Mouse (Mus musculus) cerebellum, adult 2 months (tissue): ENCODE results near the gene Uri1. TPM values are rescaled to one million over a fixed set of nuclear protein-coding genes. Genes with fewer than 3 reads are reported as not detected.

Experiments used
- DNase-seq, 2 experiments: peaks; one replicate each; pipeline ENCODE4 v3.0.0; 2021
- H3K27ac ChIP-seq: fragments of 200-500 bp; 2 replicates; pipeline ENCODE4 v1.5.1; 2012; ENCODE audit warnings: low read length, control low read depth, inconsistent platforms; ENCODE audit not compliant: insufficient read depth
- H3K27me3 ChIP-seq: fragments of 200-500 bp; 2 replicates; pipeline ENCODE4 v1.6.1; 2012; ENCODE audit warnings: inconsistent platforms, mild to moderate bottlenecking, low read length, moderate library complexity; ENCODE audit not compliant: control insufficient read depth, insufficient read depth
- H3K4me1 ChIP-seq: fragments of 200-500 bp; 2 replicates; pipeline ENCODE4 v1.6.1; 2011; ENCODE audit warnings: low read length; ENCODE audit not compliant: control insufficient read depth, insufficient read depth
- H3K4me3 ChIP-seq: fragments of 200-500 bp; replicated peaks from 2 replicates; pipeline ENCODE3; 2011; ENCODE audit warnings: mild to moderate bottlenecking, low read depth, low read length, control low read depth; ENCODE audit not compliant: insufficient read depth
- CTCF ChIP-seq: fragments of 200-500 bp; IDR thresholded peaks from 2 replicates; pipeline ENCODE4 v1.5.1; 2011; ENCODE audit warnings: low read depth, mild to moderate bottlenecking, control low read depth, low read length, moderate library complexity, borderline replicate concordance; ENCODE audit not compliant: insufficient read depth
- POLR2A ChIP-seq: fragments of 200-500 bp; IDR thresholded peaks from 2 replicates; pipeline ENCODE4 v1.6.1; 2011; ENCODE audit warnings: low read length, control low read depth, borderline replicate concordance; ENCODE audit not compliant: insufficient read depth
- WGBS: fragments of 180-500 bp; shearing (Covaris S2); methylation state at CpG from one replicate; pipeline ENCODE4 v1.1.7; 2018; 5-methylcytosine and 5-hydroxymethylcytosine counted together
- polyA plus RNA-seq: library from polyadenylated mRNA; depleted of rRNA; stranded (reverse); fragments of >200 nt; gene quantifications from 2 replicates; pipeline ENCODE4 v1.2.3, GENCODE M21; 2012

The Uri1 gene
- polyA plus RNA-seq, 1 experiment: 30.3 TPM

GRCm38 (mm10) chr7:37934770-37935182 lies 88.6 kb downstream of the Uri1 start:
- no peak overlapping the region for H3K27ac ChIP-seq
- TF ChIP-seq CTCF (peak; percentile 65), POLR2A (no peak)

GRCm38 (mm10) chr7:37933754-37934308 lies 89.5 kb downstream of the Uri1 start:
- 79% methylated on average over 9 of the region's 9 CpGs for WGBS
- no peaks in the 10 kb centered on the region for H3K27me3 ChIP-seq
- DNase-seq: no peak
- no peak for TF ChIP-seq CTCF
- no peak for TF ChIP-seq POLR2A
- H3K27ac ChIP-seq: no peak overlapping the region
- H3K4me1 ChIP-seq: peaks cover 8% of the 10 kb centered on the region
- no peak overlapping the region for H3K4me3 ChIP-seq

More at GRCm38 (mm10) chr7:37934770-37935182, 88.6 kb downstream of the Uri1 start:
- Histone ChIP-seq H3K27me3 (no peaks in the 10 kb centered on the region), H3K4me1 (peaks cover 6% of the 10 kb centered on the region), H3K4me3 (no peak overlapping the region)
- WGBS: 23% methylated on average over 5 of the region's 5 CpGs
- peak; percentile 48 to 51 for DNase-seq

GRCm38 (mm10) chr7:37931631-37932030 lies 91.7 kb downstream of the Uri1 start:
- no peak overlapping the region for H3K27ac ChIP-seq
- no peak overlapping the region for H3K4me3 ChIP-seq
- no peak for DNase-seq
- WGBS: 72% methylated on average over 3 of the region's 3 CpGs
- H3K4me1 ChIP-seq: peaks cover 8% of the 10 kb centered on the region
- H3K27me3 ChIP-seq: no peaks in the 10 kb centered on the region
- TF ChIP-seq CTCF (no peak), POLR2A (no peak)

GRCm38 (mm10) chr7:37929738-37930137 lies 93.6 kb downstream of the Uri1 start:
- no peak for TF ChIP-seq POLR2A
- no peak for TF ChIP-seq CTCF
- no peak for DNase-seq
- Histone ChIP-seq H3K27ac (no peak overlapping the region), H3K27me3 (no peaks in the 10 kb centered on the region), H3K4me3 (no peak overlapping the region), H3K4me1 (peaks cover 5% of the 10 kb centered on the region)
- 17% methylated on average over 5 of the region's 5 CpGs for WGBS

GRCm38 (mm10) chr7:37922999-37923398 lies 100.4 kb downstream of the Uri1 start:
- DNase-seq: no peak
- TF ChIP-seq CTCF: 0 out of 2 replicates have a peak, but pooled peaks have one; percentile 8
- no peak for TF ChIP-seq POLR2A
- no peaks in the 10 kb centered on the region for H3K27me3 ChIP-seq
- H3K4me3 ChIP-seq: no peak overlapping the region
- H3K4me1 ChIP-seq: no peaks in the 10 kb centered on the region; the same call in 1 of the 2 replicates
- WGBS: 83% methylated on average over 4 of the region's 4 CpGs
- no peak overlapping the region for H3K27ac ChIP-seq

GRCm38 (mm10) chr7:37921681-37922430 lies 101.5 kb downstream of the Uri1 start:
- WGBS: 75% methylated on average over 17 of the region's 17 CpGs
- Histone ChIP-seq H3K27ac (no peak overlapping the region), H3K4me1 (peaks cover 6% of the 10 kb centered on the region), H3K27me3 (no peaks in the 10 kb centered on the region), H3K4me3 (no peak overlapping the region)
- no peak for DNase-seq
- no peak for TF ChIP-seq POLR2A
- no peak for TF ChIP-seq CTCF

GRCm38 (mm10) chr7:37918926-37919325 lies 104.4 kb downstream of the Uri1 start:
- WGBS: 42% methylated on average over 10 of the region's 10 CpGs
- Histone ChIP-seq H3K4me3 (no peak overlapping the region), H3K4me1 (peaks cover 14% of the 10 kb centered on the region), H3K27me3 (no peaks in the 10 kb centered on the region), H3K27ac (no peak overlapping the region)
- TF ChIP-seq POLR2A (no peak), CTCF (no peak)
- no peak for DNase-seq
